Mouse (Mus musculus) embryonic facial prominence, embryonic 10.5 days (tissue): ENCODE results near the gene Opcml. TPM values are rescaled to one million over a fixed set of nuclear protein-coding genes. Genes with fewer than 3 reads are reported as not detected.

Experiments used
- DNase-seq: peaks from one replicate; pipeline ENCODE4 v3.0.0-alpha.2; 2017; ENCODE audit warnings: low spot score
- H3K27ac ChIP-seq: fragments of 300-500 bp; sonication (generic); replicated peaks from 2 replicates; pipeline ENCODE4 v1.5.1; 2016; ENCODE audit warnings: mild to moderate bottlenecking
- H3K27me3 ChIP-seq: fragments of 300-500 bp; sonication (generic); replicated peaks from 2 replicates; pipeline ENCODE4 v1.6.1; 2016; ENCODE audit warnings: low read depth, mild to moderate bottlenecking; ENCODE audit not compliant: poor library complexity, severe bottlenecking
- H3K36me3 ChIP-seq: fragments of 300-500 bp; sonication (generic); replicated peaks from 2 replicates; pipeline ENCODE4 v1.6.1; 2016; ENCODE audit warnings: mild to moderate bottlenecking, moderate library complexity
- H3K4me1 ChIP-seq: fragments of 300-500 bp; sonication (generic); 2 replicates; pipeline ENCODE4 v1.6.1; 2016
- H3K4me3 ChIP-seq: fragments of 300-500 bp; sonication (generic); 2 replicates; pipeline ENCODE4 v1.5.1; 2016; ENCODE audit warnings: mild to moderate bottlenecking, moderate library complexity
- H3K9me3 ChIP-seq: fragments of 300-500 bp; sonication (generic); 2 replicates; pipeline ENCODE4 v1.6.1; 2016; ENCODE audit warnings: mild to moderate bottlenecking
- WGBS: fragments of 180-500 bp; shearing (Covaris S2); methylation state at CpG from one replicate; pipeline ENCODE4 v1.1.7; 2016; 5-methylcytosine and 5-hydroxymethylcytosine counted together
- polyA plus RNA-seq: library from polyadenylated mRNA; unstranded; fragments of >200 nt; fragmentation: Nextera tagmentation; extraction: Ambion mirVana; gene quantifications from 2 replicates; pipeline ENCODE4 v1.2.1, GENCODE M21; 2016

Gene Opcml
- polyA plus RNA-seq, 1 experiment from 2014 or later = 0.52 TPM

- Histone ChIP-seq H3K27me3 (no peaks in the 10 kb centered on the region), H3K27ac (no peak overlapping the region), H3K4me1 (no peaks in the 10 kb centered on the region), H3K4me3 (no peak overlapping the region), H3K9me3 (no peaks in the 10 kb centered on the region), H3K36me3 (no peaks in the 10 kb centered on the region)
- WGBS = 67% methylated on average over 7 of the region's 7 CpGs
- no peak for DNase-seq
Observed at GRCm38 (mm10) chr9:28247742-28248503, 457.3 kb downstream of the Opcml start.

DNA sequence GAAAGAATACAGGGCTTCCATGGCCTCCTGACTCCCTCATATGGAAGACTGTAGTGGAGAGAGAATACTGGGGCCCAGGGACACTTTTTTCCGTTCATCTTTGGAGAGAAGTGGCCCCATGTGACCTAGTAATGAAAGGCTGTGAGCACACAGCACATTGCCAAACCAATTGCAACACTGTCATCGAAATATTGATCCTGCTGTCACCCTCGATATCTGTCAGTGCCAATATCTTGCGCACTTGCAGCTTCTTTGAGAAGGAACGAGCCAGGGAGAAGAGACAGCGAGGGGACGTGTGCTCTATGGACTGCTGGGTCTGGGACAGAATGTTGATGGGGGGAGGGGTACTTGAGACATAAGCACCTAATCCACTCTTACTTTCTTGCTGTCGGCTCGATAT lies 460.8 kb downstream of the Opcml start:
- no peaks in the 10 kb centered on the region for H3K9me3 ChIP-seq
- no peak overlapping the region for H3K4me3 ChIP-seq
- no peaks in the 10 kb centered on the region for H3K36me3 ChIP-seq
- DNase-seq = no peak
- 0 out of 2 replicates have a peak, but pooled peaks cover 2% of the 10 kb centered on the region for H3K4me1 ChIP-seq
- WGBS = 90% methylated on average over 9 of the region's 9 CpGs
- no peak overlapping the region for H3K27ac ChIP-seq
- no peaks in the 10 kb centered on the region for H3K27me3 ChIP-seq

DNA sequence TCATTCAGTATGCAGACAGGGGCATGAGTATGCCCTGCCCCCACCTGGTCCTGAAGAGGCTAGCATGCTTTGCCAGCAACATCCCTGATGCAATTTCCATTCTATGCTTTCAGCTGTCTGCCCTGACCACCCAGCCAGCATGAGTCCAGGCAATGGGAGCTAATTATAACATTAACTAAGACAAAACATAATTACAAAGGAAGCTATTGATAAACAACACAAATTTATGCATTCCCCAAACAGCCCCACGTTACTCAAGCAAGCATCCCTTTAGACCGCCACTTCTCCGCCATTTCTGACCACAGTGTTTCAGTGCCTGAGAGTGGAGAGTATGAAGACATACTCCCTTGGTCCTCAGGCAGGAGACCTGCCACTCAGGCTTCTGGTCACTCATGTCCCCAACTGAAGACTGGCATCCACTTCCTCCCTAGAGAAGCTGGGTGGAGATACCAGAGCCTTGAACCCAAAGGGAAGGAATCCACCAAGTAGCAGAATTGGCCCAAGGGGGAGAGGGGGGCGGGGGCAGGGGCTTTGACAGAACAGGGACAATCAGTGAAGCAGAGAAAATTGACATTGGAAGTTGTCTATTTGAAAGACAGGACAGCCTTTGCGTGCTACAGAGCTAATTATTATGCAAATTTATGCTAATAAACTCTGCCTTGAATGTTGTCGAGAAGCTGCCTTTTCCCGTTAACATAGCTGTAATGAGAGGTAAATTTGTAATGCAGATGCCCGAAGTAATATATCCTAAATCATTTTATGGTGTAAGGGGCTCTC lies 464.7 kb downstream of the Opcml start:
- no peak overlapping the region for H3K4me3 ChIP-seq
- 79% methylated on average over 8 of the region's 8 CpGs for WGBS
- peaks cover 6% of the 10 kb centered on the region for H3K27me3 ChIP-seq
- DNase-seq = no peak
- 0 out of 2 replicates have a peak, but pooled peaks cover 2% of the 10 kb centered on the region for H3K4me1 ChIP-seq
- no peaks in the 10 kb centered on the region for H3K9me3 ChIP-seq
- H3K36me3 ChIP-seq = no peaks in the 10 kb centered on the region
- H3K27ac ChIP-seq = no peak overlapping the region

DNA sequence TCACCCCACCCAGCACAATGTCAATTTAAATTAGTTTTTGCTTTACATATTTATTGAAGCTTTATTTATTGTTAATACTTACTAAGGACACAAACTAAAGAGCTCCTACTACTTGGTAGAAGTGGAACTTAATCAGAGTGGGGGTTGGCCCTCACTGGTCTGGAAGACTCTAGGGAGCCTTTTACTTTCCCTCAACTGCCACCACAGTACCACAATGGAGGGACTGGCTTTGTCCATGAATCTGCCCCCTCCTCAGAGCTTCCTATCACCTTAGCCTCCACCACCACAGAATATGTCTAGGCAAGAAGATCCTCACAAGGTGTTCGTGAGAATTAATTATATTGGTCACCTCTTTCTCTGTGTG lies 465.3 kb downstream of the Opcml start:
- Histone ChIP-seq H3K27ac (no peak overlapping the region), H3K27me3 (peaks cover 6% of the 10 kb centered on the region), H3K9me3 (no peaks in the 10 kb centered on the region), H3K4me1 (0 out of 2 replicates have a peak, but pooled peaks cover 2% of the 10 kb centered on the region), H3K36me3 (no peaks in the 10 kb centered on the region), H3K4me3 (no peak overlapping the region)
- 80% methylated on average over 1 of the region's 1 CpGs for WGBS
- no peak for DNase-seq

DNA sequence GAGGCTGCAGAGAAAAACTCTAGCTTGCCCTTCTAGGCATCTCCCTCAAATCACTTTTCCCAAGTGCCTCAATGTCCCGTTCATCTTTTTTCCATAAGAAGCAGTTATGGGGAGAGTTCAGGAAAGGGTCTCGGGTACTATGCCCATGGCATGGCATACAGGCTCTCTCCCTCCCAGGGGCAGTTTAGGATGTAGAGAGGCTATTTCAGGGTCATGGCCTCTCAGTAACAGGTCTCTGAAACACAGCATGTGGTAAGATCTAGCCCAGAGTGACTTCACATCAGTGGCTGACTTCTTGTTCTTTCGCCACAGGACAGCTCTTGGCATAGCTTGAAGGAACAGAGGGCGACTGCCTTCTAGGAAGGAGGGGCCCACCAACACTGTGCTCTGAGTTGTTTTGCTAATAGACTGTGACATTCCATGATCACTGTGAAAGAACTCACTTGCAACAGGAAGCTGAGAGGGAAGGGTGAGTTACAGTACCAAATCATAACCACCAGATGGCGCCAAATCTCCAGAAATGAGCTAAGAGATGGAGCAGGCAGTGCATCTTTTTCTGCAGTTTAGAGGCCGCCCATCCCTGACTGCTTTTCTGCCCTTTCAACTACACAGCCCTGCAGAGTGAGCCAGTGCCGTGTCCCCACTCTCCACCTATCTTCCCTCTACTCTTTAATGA lies 470.6 kb downstream of the Opcml start:
- H3K27me3 ChIP-seq = peaks cover 12% of the 10 kb centered on the region
- no peak overlapping the region for H3K4me3 ChIP-seq
- no peak overlapping the region for H3K27ac ChIP-seq
- no peaks in the 10 kb centered on the region for H3K36me3 ChIP-seq
- whole genome bisulfite sequencing = 20% methylated on average over 7 of the region's 7 CpGs
- H3K4me1 ChIP-seq = no peaks in the 10 kb centered on the region
- no peaks in the 10 kb centered on the region for H3K9me3 ChIP-seq
- DNase-seq = peak; percentile 78

GRCm38 (mm10) chr9:28262021-28262420 lies 471.4 kb downstream of the Opcml start:
- 17% methylated on average over 1 of the region's 1 CpGs for WGBS
- Histone ChIP-seq H3K27me3 (peaks cover 12% of the 10 kb centered on the region), H3K27ac (no peak overlapping the region), H3K9me3 (no peaks in the 10 kb centered on the region), H3K4me3 (no peak overlapping the region), H3K4me1 (no peaks in the 10 kb centered on the region), H3K36me3 (no peaks in the 10 kb centered on the region)
- no peak for DNase-seq

GRCm38 (mm10) chr9:28262896-28263295 lies 472.3 kb downstream of the Opcml start:
- Histone ChIP-seq H3K9me3 (no peaks in the 10 kb centered on the region), H3K4me1 (no peaks in the 10 kb centered on the region), H3K27ac (no peak overlapping the region), H3K36me3 (no peaks in the 10 kb centered on the region), H3K27me3 (peaks cover 12% of the 10 kb centered on the region), H3K4me3 (no peak overlapping the region)
- no peak for DNase-seq
- WGBS = 84% methylated on average over 2 of the region's 2 CpGs

DNA sequence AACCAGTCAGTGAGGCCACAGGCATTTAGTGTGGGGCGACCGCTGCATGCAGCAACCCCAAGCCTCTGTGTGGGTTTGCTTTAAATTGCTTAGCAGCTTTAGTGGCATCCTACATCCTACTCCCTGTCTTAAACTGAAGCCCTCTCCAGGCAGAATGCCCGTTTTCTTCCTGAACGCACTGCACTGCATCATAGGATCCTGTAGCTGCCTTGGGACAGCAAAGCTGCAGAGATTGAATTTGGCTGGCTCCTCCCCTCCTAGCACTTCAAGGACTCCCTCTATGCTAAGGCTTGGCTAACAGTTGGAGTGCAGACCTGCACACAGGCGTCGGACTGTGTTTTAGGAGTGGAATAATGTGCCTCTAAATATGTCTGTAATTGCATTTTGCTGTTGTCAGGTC lies 474.2 kb downstream of the Opcml start:
- 51% methylated on average over 6 of the region's 6 CpGs for WGBS
- no peaks in the 10 kb centered on the region for H3K9me3 ChIP-seq
- H3K27me3 ChIP-seq = peaks cover 6% of the 10 kb centered on the region; the same call in 1 of the 2 replicates
- no peaks in the 10 kb centered on the region for H3K36me3 ChIP-seq
- no peaks in the 10 kb centered on the region for H3K4me1 ChIP-seq
- H3K4me3 ChIP-seq = no peak overlapping the region
- no peak overlapping the region for H3K27ac ChIP-seq
- no peak for DNase-seq

GRCm38 (mm10) chr9:28273816-28274215 lies 483.2 kb downstream of the Opcml start:
- no peaks in the 10 kb centered on the region for H3K36me3 ChIP-seq
- H3K4me3 ChIP-seq = no peak overlapping the region
- no peak overlapping the region for H3K27ac ChIP-seq
- DNase-seq = no peak
- no peaks in the 10 kb centered on the region for H3K9me3 ChIP-seq
- H3K27me3 ChIP-seq = no peaks in the 10 kb centered on the region
- no peaks in the 10 kb centered on the region for H3K4me1 ChIP-seq
- WGBS = 94% methylated on average over 2 of the region's 2 CpGs

DNA sequence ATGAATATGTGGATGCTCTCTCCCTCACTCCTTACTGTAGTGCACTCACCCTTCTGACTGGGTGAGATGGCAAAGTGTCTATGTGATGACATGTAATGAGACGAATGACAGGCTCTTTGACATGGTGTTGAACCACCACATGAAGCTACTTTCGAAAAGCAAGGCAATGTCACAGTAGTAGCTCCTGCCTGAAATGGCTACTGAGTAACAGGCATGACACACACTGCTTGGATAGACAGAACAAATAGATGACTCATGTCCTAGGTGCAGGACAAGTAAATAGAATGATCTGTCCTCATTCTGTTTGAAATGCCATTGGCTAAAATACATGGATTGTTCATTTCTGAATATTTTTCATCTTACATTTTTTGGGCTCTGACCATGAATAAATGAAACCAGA lies 488.0 kb downstream of the Opcml start:
- Histone ChIP-seq H3K36me3 (no peaks in the 10 kb centered on the region), H3K9me3 (no peaks in the 10 kb centered on the region), H3K4me3 (no peak overlapping the region), H3K4me1 (peaks cover 11% of the 10 kb centered on the region; the same call in 1 of the 2 replicates), H3K27me3 (no peaks in the 10 kb centered on the region), H3K27ac (no peak overlapping the region)
- no peak for DNase-seq
- 86% methylated on average over 2 of the region's 2 CpGs for WGBS

DNA sequence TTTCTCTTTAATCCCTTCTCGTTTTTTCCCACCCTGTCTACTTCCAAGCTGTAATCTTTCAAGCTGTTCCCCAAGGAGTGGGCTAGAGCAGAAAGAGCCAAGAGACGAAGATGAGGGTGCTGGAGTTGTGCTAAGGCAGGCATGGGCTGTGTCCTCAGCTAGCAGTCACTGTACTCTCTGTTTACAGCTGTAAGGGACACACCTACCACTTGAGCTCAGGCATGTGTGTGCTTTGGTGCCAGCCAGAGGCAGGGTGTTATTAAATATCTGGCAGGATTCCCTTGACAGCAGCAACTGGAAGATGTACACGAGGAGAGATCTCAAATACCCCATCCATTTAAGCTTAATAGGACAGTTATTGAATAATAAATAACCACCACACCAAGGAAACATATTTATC lies 490.4 kb downstream of the Opcml start:
- Histone ChIP-seq H3K9me3 (no peaks in the 10 kb centered on the region), H3K27ac (no peak overlapping the region), H3K27me3 (no peaks in the 10 kb centered on the region), H3K36me3 (no peaks in the 10 kb centered on the region), H3K4me3 (no peak overlapping the region), H3K4me1 (peaks cover 11% of the 10 kb centered on the region; the same call in 1 of the 2 replicates)
- no peak for DNase-seq
- WGBS = 68% methylated on average over 3 of the region's 3 CpGs

GRCm38 (mm10) chr9:28281571-28281970 lies 491.0 kb downstream of the Opcml start:
- H3K36me3 ChIP-seq = no peaks in the 10 kb centered on the region
- H3K27me3 ChIP-seq = no peaks in the 10 kb centered on the region
- H3K4me1 ChIP-seq = peaks cover 11% of the 10 kb centered on the region; the same call in 1 of the 2 replicates
- 71% methylated on average over 3 of the region's 3 CpGs for WGBS
- DNase-seq = no peak
- no peak overlapping the region for H3K4me3 ChIP-seq
- H3K9me3 ChIP-seq = no peaks in the 10 kb centered on the region
- no peak overlapping the region for H3K27ac ChIP-seq
